Mouse (Mus musculus) colon, adult 2 months (tissue): ENCODE measurements around the gene Chchd5. TPM values are rescaled to one million over a fixed set of nuclear protein-coding genes. Genes with fewer than 3 reads are reported as not detected.

Experiments
- polyA plus RNA-seq: library from polyadenylated mRNA; depleted of rRNA; stranded (reverse); fragments of >200 nt; gene quantifications from 2 replicates; pipeline ENCODE4 v1.2.3, GENCODE M21; 2012; rRNA removed

Chchd5 gene
- polyA plus RNA-seq, result 27.0 and 49.6 TPM in 2 replicates

GRCm38 (mm10) chr2:129129412-129129929, at the start of gene Chchd5:
Gene Chchd5, plus strand, starts transcription at chr2:129129700.

GRCm38 (mm10) chr2:129100784-129101310, 28.7 kb upstream of the Chchd5 start, which contains the start of gene Polr1b:
Gene Polr1b, plus strand, starts transcription at chr2:129100995.

Other genes starting within 250 kb of the Chchd5 start
- gene Zc3h8, start 185.6 kb upstream of the Chchd5 start, polyA plus RNA-seq, result 0.86 and 0.90 TPM in 2 replicates
- gene Zc3h6, start 162.3 kb upstream of the Chchd5 start, polyA plus RNA-seq, result 0.44 and 0.84 TPM in 2 replicates
- 2.3 and 3.2 TPM in 2 replicates for gene Gm10762, start 162.0 kb upstream of the Chchd5 start, polyA plus RNA-seq
- gene Vinac1, start 81.5 kb upstream of the Chchd5 start, polyA plus RNA-seq, result 0.02 TPM in 2 replicates
- gene Ttl, start 63.8 kb upstream of the Chchd5 start, polyA plus RNA-seq, result 5.3 and 5.6 TPM in 2 replicates
- 14.0 and 16.2 TPM in 2 replicates for gene Polr1b, start 28.7 kb upstream of the Chchd5 start, polyA plus RNA-seq
- 99.6 and 143 TPM in 2 replicates for gene Slc20a1, start 69.1 kb downstream of the Chchd5 start, polyA plus RNA-seq
- gene Ckap2l, start 167.5 kb downstream of the Chchd5 start, polyA plus RNA-seq, result 0.65 and 0.96 TPM in 2 replicates
- gene Il1a, start 180.3 kb downstream of the Chchd5 start, polyA plus RNA-seq, result 0.05 TPM in 1 of 2 replicates, not detected in the other
- 0.31 TPM in 2 replicates for gene Il1b, start 241.4 kb downstream of the Chchd5 start, polyA plus RNA-seq